Mouse (Mus musculus): ENCODE data around the gene Rad51c.

Rad51c gene

DNA sequence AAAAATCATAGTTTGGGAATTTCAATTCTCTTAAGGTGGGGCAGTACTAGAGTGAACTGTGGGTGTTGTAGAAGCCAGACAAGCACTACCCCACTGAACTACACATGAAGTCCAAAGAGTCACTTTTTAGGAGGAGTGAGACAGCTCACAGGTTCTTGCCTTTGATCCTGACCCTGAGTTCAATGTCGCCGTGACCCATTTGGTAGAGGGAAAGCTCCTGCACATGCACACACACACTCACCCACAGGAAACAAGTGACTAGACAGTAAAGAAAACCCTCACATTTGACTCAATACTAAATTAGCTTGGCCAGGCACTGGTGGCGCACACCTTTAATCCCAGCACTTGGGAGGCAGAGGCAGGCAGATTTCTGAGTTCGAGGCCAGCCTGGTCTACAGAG lies 20.2 kb downstream of the Rad51c start:
- in situ Hi-C loops (cut with MboI): loop anchor here (25.0 kb wide), 1 partner anchor 172 kb away; no protein-coding TSS in a partner anchor

- in situ Hi-C loops (cut with MboI): no loop called here
Observed at GRCm38 (mm10) chr11:87367865-87368580, 36.7 kb downstream of the Rad51c start.

DNA sequence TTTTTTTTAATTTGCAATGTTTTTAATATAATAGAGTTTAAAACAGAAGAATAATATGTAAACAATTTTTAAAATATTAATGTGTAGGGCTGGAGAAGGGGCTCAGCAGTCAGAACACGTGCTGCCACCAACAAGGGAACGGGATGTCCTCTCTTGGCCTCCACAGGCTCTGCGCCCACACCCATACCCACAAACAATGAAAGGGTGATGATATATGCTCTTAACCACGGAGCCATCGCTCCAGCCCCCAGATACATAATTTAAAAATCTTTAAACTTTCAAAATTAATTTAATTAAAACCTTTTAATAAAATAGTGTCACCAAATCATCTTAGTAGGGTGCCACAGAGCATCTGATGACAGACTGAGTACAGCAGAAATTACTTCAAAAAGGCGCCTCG lies 37.7 kb downstream of the Rad51c start:
- in situ Hi-C loops (cut with MboI): no loop called here

GRCm38 (mm10) chr11:87365120-87365519 lies 39.6 kb downstream of the Rad51c start:
- in situ Hi-C loops (cut with MboI): no loop called here

DNA sequence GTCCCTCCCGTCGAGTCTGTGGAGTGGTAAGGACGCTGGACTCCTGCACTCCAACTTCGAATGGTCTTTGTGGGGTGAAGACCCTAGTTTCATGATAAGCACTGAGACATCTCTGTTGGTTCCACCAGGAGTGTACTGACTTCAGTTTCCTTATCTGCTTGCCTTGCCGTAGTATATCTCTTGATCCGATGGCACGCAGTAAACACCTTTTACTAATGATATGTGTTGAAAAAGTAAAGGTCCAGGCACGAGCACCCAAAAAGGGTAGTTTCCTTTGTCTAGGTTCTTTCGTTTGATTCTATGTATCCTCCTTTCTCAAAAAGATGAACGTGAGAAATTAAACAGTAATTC lies 45.5 kb downstream of the Rad51c start:
- in situ Hi-C loops (cut with MboI): no loop called here

DNA sequence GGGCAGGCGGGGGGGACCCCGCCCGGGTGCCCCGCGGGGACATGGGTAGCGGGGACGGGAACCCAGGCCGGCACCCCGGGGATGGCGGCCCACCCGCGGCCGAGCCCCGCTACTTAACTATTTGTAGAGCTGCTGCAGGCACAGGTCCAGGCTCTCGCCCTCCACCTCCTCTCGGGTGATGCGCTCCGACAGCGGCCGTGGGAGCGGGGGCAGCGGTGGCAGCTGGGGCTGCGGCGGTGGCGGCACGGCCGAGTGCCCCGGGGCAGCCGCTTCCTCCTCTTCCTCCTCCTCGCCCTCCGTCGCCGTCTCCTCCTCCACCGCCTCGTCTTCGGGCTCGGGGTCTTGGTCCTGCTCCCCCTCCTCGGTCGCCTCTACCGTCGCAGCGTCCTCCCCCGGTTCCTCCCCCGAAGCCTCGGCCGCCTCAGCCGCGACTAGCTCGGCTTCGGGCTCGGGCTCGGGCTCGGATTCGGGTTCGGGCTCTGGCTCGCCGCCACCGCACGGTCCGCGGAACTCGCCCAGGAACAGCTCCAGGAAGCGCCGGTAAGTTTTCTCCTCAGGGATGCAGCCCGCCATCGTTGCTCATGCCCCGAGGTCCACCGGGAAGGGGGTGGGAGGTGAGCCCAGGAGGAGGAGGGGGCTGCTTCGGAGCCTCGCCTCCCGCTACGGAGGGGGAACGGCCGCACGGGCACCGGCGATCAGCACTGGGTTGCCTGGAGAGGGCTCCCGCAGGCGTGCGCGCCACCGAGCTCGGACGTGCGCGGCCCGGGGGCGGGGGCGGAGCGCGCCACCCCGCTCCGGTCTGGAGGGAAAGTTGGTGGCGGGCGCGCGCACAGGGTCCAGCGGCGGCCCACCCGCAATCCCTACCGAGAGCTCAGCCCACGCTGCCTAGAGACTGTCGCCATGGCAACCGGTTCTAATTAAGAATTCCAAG lies 46.2 kb downstream of the Rad51c start, which contains the start of gene Ppm1e:
Ppm1e (minus strand) TSS at position 693 of the 931 bp plus-strand sequence.
- in situ Hi-C loops (cut with MboI): no loop called here

DNA sequence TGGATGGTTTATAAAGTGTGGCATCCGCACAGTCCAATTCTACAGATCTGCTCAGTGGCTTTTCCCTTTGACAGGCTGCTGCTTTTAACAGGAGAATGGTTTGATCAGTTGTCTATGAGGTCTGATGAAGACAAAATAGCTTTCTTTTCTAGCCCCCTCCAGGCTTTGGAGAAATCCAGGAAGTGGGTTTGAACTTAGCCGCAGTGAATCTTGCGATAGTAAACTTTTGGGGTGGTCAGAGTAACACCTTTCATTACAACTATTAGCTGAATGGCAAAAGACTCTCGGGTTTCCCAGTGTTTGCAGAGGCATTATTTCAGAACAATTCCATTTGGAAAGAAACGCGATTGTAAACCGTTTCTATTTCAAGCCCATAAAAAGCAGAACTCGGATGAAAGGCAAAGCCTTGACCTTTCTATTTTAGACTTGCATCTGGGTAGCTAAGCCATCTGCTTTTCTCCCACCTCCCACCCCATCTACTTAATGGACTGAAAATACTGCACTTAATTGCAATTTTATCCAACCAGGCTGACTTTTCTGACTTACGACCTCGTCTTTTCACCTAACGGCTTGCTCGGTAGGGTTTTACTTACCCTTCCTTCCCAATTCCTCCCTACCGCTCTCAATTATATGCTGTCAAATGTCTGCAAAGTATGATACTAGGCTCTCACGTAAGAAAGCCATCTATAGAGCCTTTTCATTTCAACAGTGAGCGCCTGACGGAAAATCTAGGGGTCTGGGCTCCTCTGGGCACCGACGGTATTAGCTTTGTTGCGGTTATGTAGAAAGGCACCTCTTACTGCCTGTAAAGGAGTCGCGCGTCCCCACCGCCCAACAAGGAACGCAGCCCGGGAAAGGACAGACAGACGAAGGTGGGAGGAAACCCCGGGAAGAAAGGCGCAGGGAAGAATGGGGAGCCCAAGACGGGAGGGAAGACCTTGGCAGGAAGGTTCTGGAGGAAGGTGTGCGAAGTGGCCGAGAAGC lies 47.1 kb downstream of the Rad51c start:
- in situ Hi-C loops (cut with MboI): no loop called here

- in situ Hi-C loops (cut with MboI): no loop called here
Observed at GRCm38 (mm10) chr11:87354861-87355260, 49.9 kb downstream of the Rad51c start.

GRCm38 (mm10) chr11:87353646-87354170 lies 51.0 kb downstream of the Rad51c start:
- in situ Hi-C loops (cut with MboI): no loop called here

Data from mature B cell (primary cell).